Mouse (Mus musculus) ovary, postnatal 36 days (tissue): ENCODE results near the gene Cntnap2.

Source experiments
- DNase-seq: peaks from one replicate; pipeline ENCODE4 v3.0.0; 2022; ENCODE audit warnings: low spot score, mixed read lengths

Cntnap2 gene

GRCm38 (mm10) chr6:45938263-45938662 lies 879.1 kb downstream of the Cntnap2 start:
- DNase-seq = no peak

- DNase-seq = no peak
Measured at GRCm38 (mm10) chr6:45938775-45939174, 879.6 kb downstream of the Cntnap2 start.

DNA sequence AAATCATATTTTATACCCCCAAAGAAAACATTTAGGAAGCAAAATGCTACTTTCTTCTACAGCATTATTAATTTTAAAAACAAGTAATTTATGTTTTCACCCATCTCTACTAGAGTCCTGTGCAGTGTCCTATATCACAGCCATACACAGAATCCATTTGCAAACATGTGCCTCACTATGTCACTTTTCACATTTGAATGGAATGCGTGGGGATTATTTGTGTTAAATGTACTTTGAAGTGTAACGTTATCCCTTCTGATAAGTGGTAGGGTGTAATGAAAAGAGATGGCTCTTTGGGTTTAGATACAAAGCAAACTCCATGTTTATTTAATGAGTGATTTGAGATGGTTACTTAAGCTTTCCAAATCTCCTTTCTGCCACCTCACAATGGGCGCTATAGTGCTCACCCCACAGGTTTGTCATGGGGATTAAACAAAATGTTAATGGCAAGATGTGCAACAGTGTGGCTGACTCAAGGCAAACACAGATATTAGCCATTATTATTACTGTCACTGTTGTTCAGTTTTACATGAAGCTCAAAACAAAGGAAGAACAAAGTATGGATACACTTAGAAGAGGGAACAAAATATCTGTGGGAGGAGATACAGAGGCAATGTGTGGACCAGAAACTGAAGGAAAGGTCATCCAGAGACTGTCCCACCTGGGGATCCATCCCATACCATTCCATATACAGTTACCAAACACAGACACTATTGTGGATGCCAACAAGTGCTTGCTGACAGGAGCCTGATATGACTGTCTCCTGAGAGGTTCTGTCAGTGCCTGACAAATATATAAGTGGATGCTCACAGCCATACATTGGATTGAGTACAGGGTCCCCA lies 886.2 kb downstream of the Cntnap2 start:
- no peak for DNase-seq

DNA sequence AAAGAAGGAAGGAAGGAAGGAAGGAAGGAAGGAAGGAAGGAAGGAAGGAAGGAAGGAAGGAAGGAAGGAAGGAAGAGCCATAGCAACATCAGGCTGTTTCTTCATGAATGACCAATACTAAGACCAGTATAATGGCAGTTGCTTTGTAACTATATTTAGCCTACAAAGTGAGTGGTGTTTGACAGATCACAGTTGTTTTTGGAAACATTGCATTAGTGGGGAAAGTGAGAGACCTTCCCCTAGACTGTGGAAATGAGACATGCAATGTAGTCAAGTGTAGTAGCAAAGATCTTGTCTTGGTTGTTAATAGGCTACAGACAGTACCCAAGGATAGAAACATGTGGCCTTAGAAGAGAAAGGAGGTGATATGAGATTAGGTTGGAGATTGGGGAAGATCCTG lies 895.6 kb downstream of the Cntnap2 start:
- DNase-seq = no peak

GRCm38 (mm10) chr6:45964494-45964893 lies 905.3 kb downstream of the Cntnap2 start:
- no peak for DNase-seq

DNA sequence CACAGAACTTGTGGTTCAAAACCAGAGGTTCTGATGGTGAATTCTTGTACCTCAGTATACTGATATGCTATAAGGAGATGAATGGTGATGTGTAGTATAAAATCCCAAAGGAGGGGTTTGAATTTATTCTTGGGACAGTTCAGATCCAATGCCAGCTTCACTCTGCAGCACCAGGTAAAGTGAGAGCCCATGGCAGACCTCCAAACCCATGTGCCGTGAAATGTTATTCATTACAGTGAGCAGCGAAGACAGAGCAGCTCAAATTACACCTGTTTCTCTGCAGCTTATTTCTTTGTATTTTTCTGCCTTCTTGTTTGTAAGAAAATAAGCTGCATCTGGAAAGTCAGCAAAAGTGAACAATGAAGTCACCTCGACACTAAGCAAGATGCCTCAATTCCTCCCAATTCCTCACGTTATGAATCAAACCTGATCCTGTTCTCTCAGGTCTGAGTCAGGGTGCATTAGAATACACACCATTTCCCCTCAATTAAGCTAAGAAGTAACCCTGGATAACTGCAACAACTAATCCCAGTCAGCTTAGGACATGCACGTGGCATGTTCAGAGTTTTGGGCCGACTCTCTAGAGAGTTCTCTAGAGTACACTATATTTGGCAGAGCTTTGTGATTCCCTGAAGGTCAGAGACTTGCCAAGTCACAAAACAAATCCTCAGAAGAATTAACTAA lies 915.5 kb downstream of the Cntnap2 start:
- no peak for DNase-seq

- DNase-seq = no peak
Measured at GRCm38 (mm10) chr6:45979171-45979570, 920.0 kb downstream of the Cntnap2 start.

DNA sequence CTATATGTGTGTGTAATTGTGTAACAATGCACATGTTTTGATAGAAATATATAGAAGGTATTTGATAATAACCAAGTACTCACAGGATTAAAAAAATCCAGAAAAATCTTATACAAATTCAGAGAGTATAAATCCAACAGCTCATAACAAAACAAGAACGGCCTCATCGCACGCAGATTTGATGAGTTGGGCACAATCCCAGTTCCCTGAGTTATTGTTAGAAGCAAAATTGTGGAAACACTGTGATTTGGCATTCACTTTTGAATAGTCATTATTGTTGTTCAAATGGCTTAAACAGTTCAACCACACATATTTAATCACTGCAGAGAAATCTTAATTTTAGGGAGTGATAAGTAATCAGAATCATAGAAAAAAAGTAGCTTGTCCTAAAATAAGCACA lies 928.9 kb downstream of the Cntnap2 start:
- no peak for DNase-seq

DNA sequence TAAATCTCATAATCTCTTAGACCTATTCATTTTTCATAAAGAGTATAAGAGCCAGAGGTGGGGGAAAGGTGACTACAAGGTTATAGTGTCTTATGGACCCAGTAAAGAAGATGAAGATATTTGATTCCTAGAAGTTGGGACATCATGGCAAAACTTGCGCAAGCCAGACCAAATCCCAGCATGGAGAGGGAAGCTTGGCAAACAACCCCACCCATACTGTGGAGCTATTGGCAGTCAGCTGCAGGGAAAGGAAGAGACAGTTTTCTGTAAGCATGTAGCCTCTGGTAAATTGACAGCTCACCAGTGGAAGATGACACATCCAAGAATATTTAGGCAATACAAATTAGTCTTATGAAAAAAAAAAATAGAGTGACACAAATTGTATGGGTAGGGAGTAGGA lies 931.9 kb downstream of the Cntnap2 start:
- DNase-seq = no peak

- DNase-seq = no peak
Measured at GRCm38 (mm10) chr6:46022515-46023143, 963.5 kb downstream of the Cntnap2 start.

DNA sequence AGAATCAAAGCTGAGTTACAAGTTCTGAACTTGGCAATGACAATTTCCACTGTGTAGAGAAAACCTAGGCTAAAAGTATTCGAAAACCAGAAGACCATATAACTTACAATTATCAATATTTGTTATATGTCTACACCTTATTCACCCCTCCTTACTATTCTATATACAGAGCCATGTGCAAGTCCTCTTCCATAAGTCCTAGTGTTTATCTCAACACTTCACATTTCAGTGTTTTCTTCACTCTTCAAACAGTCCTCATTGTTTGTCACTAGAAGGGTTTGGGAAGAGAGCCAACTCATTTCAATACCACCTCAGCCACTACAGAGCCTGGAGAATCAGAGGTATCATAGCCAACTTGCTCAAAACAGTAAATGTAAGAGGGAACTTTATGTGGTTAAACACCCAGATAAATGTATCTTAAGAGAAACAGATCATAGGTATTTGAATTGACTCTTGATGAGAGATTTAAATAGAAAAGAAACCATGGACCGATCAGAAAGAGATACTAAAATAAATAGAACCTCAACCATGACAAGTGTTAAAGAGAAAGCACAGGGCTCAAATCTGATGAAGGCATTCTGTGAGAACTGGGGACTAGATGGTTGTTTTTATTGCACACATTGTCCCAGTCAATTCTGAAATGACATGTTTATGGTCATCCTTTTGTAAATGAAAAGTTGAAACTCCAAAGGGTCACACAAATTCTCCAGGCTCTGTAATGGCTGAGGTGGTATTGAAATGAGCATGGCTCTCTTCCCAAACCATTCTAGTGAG lies 972.9 kb downstream of the Cntnap2 start:
- no peak for DNase-seq

GRCm38 (mm10) chr6:46033108-46033507 lies 974.0 kb downstream of the Cntnap2 start:
- no peak for DNase-seq

DNA sequence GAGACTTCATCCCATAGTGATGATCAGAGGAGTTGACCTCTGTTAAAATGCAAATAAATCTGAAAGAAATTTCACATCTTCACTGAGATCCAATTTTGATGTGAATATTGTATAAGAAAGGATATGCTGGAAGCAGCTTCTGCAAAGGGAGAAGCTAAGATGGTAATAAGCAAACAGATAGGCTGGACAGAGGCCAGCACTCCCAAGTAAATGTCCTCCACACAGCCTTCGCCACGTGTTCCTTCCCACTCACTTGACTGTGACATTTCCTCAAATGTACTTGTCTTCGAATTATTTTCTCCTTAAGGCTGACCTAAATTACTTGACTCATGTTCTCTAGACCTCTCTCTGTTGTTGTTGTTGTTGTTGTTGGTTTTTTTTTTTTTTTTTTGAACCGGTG lies 981.5 kb downstream of the Cntnap2 start:
- no peak for DNase-seq

GRCm38 (mm10) chr6:46080236-46080635 lies 1021.1 kb downstream of the Cntnap2 start:
- DNase-seq = no peak

- DNase-seq = no peak
Measured at GRCm38 (mm10) chr6:46081432-46081831, 1022.3 kb downstream of the Cntnap2 start.

GRCm38 (mm10) chr6:46143189-46143841 lies 1084.2 kb downstream of the Cntnap2 start:
- no peak for DNase-seq

- no peak for DNase-seq
Measured at GRCm38 (mm10) chr6:46166837-46167236, 1107.7 kb downstream of the Cntnap2 start.

GRCm38 (mm10) chr6:46197298-46197697 lies 1138.1 kb downstream of the Cntnap2 start:
- no peak for DNase-seq

DNA sequence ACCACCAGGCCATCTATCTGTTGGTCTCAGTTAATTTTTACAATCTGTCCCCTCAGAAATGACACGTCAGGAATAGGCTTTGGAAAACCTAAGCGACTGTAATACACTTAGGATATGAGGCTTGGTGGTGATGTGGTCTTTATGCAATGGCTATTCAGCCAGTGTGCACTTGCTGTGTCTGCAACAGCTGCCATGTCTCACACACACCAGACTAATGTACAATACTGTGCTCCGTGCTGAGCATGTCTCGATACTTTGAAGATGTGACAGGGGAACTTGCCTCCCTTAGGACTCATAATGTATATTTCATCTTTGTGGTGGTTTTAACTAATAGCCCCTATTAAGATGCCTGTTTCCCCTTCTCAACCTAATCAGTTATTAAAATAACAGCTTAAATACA lies 1142.7 kb downstream of the Cntnap2 start:
- no peak for DNase-seq

DNA sequence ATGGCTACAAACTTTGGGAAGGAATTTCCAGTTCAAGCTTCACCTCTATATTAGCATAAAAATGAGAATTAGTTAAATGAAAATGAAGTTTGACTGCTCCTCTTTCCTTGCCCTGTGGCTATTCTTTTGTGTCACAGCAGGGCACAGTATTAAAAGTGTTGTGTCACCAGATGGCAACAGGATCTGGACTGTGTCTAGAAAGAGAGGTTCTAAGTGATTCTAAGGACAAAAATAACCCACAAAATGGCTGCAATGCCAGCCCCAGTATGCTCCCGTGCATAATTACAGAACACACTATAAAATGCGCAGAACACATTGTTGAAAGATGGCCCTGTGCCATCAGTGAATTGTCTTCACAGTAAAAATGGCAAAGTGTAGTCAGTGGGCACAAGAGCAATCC lies 1146.4 kb downstream of the Cntnap2 start:
- DNase-seq = no peak

GRCm38 (mm10) chr6:46232889-46233288 lies 1173.7 kb downstream of the Cntnap2 start:
- no peak for DNase-seq

GRCm38 (mm10) chr6:46240349-46240748 lies 1181.2 kb downstream of the Cntnap2 start:
- no peak for DNase-seq
